Mouse (Mus musculus): ENCODE data around the gene Limch1. TPM values are rescaled to one million over a fixed set of nuclear protein-coding genes. Genes with fewer than 3 reads are reported as not detected.

Gene Limch1
- total and polyA plus RNA-seq, 2 experiments, result 0.13 to 0.55 TPM

- Histone ChIP-seq H3K4me1 (ENCODE audit: control insufficient read depth, insufficient read depth, low read length) (no peaks in the 10 kb centered on the region), H3K36me3 (ENCODE audit: control insufficient read depth, insufficient read depth, low read length) (no peaks in the 10 kb centered on the region), H3K9ac (ENCODE audit: low read depth, low read length) (no peak overlapping the region), H3K27ac (replicated peaks; ENCODE audit: insufficient read depth, low read depth, low read length) (no peak overlapping the region), H3K27me3 (ENCODE audit: control insufficient read depth, insufficient read depth, low read length) (no peaks in the 10 kb centered on the region; the same call in 1 of the 2 replicates), H3K4me3 (ENCODE audit: insufficient read depth, low read depth, low read length) (no peak overlapping the region), H3K79me2 (ENCODE audit: control insufficient read depth, insufficient read depth, low read length) (no peaks in the 10 kb centered on the region)
- 90% methylated on average over 6 of the region's 6 CpGs for WGBS
- TF ChIP-seq POLR2A (IDR thresholded peaks at IDR 0.05; ENCODE audit: extremely low read depth, insufficient read depth, low read length) (no peak), CTCF (IDR thresholded peaks at IDR 0.05; ENCODE audit: low read depth, low read length) (no peak)
- DNase-seq (ENCODE audit: extremely low read depth, low read depth, low spot score), result no peak
Observed at GRCm38 (mm10) chr5:67002346-67002745, 256.7 kb downstream of the Limch1 start.

DNA sequence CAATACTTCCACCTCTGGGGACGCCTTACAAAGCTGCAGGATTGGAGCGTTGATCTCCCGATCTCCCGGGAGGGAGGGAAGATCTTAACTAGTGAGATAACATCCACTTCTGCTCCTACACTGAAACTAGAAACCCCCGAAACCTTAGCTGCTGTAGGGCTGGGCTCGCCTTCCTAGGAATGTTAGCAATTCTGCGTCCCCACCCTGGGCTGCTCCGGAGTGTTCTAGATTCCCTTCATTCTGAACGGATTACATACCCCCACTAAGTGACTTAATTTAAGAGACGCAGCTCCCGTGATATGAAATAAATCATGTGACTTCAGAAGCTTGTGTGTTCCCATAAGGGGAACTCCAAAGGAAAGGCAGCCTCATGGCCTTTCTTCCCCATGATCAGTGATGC lies 259.0 kb downstream of the Limch1 start:
- no peak for DNase-seq (ENCODE audit: extremely low read depth, low read depth, low spot score)
- H3K9ac ChIP-seq (ENCODE audit: low read depth, low read length), result no peak overlapping the region
- TF ChIP-seq POLR2A (IDR thresholded peaks at IDR 0.05; ENCODE audit: extremely low read depth, insufficient read depth, low read length) (no peak), CTCF (IDR thresholded peaks at IDR 0.05; ENCODE audit: low read depth, low read length) (no peak)
- no peak overlapping the region for H3K4me3 ChIP-seq (ENCODE audit: insufficient read depth, low read depth, low read length)
- no peak overlapping the region for H3K27ac ChIP-seq (replicated peaks; ENCODE audit: insufficient read depth, low read depth, low read length)
- H3K27me3 ChIP-seq (ENCODE audit: control insufficient read depth, insufficient read depth, low read length), result no peaks in the 10 kb centered on the region
- H3K79me2 ChIP-seq (ENCODE audit: control insufficient read depth, insufficient read depth, low read length), result no peaks in the 10 kb centered on the region
- H3K4me1 ChIP-seq (ENCODE audit: control insufficient read depth, insufficient read depth, low read length), result no peaks in the 10 kb centered on the region
- no peaks in the 10 kb centered on the region for H3K36me3 ChIP-seq (ENCODE audit: control insufficient read depth, insufficient read depth, low read length)
- 63% methylated on average over 11 of the region's 11 CpGs for WGBS

- Histone ChIP-seq H3K9ac (ENCODE audit: low read depth, low read length) (no peak overlapping the region), H3K27ac (replicated peaks; ENCODE audit: insufficient read depth, low read depth, low read length) (no peak overlapping the region), H3K36me3 (ENCODE audit: control insufficient read depth, insufficient read depth, low read length) (no peaks in the 10 kb centered on the region), H3K4me1 (ENCODE audit: control insufficient read depth, insufficient read depth, low read length) (no peaks in the 10 kb centered on the region), H3K79me2 (ENCODE audit: control insufficient read depth, insufficient read depth, low read length) (no peaks in the 10 kb centered on the region), H3K27me3 (ENCODE audit: control insufficient read depth, insufficient read depth, low read length) (no peaks in the 10 kb centered on the region), H3K4me3 (ENCODE audit: insufficient read depth, low read depth, low read length) (no peak overlapping the region)
- no peak for DNase-seq (ENCODE audit: extremely low read depth, low read depth, low spot score)
- WGBS, result 79% methylated on average over 16 of the region's 16 CpGs
- TF ChIP-seq POLR2A (IDR thresholded peaks at IDR 0.05; ENCODE audit: extremely low read depth, insufficient read depth, low read length), result no peak
- TF ChIP-seq CTCF (IDR thresholded peaks at IDR 0.05; ENCODE audit: low read depth, low read length), result no peak
Observed at GRCm38 (mm10) chr5:67011043-67011870, 265.6 kb downstream of the Limch1 start.

- Histone ChIP-seq H3K27me3 (ENCODE audit: control insufficient read depth, insufficient read depth, low read length) (no peaks in the 10 kb centered on the region), H3K4me1 (ENCODE audit: control insufficient read depth, insufficient read depth, low read length) (no peaks in the 10 kb centered on the region), H3K9ac (ENCODE audit: low read depth, low read length) (no peak overlapping the region), H3K4me3 (ENCODE audit: insufficient read depth, low read depth, low read length) (no peak overlapping the region), H3K79me2 (ENCODE audit: control insufficient read depth, insufficient read depth, low read length) (no peaks in the 10 kb centered on the region), H3K27ac (replicated peaks; ENCODE audit: insufficient read depth, low read depth, low read length) (no peak overlapping the region), H3K36me3 (ENCODE audit: control insufficient read depth, insufficient read depth, low read length) (no peaks in the 10 kb centered on the region)
- no peak for TF ChIP-seq CTCF (IDR thresholded peaks at IDR 0.05; ENCODE audit: low read depth, low read length)
- no peak for TF ChIP-seq POLR2A (IDR thresholded peaks at IDR 0.05; ENCODE audit: extremely low read depth, insufficient read depth, low read length)
- no peak for DNase-seq (ENCODE audit: extremely low read depth, low read depth, low spot score)
- 79% methylated on average over 4 of the region's 4 CpGs for WGBS
Observed at GRCm38 (mm10) chr5:67011985-67012384, 266.4 kb downstream of the Limch1 start.

DNA sequence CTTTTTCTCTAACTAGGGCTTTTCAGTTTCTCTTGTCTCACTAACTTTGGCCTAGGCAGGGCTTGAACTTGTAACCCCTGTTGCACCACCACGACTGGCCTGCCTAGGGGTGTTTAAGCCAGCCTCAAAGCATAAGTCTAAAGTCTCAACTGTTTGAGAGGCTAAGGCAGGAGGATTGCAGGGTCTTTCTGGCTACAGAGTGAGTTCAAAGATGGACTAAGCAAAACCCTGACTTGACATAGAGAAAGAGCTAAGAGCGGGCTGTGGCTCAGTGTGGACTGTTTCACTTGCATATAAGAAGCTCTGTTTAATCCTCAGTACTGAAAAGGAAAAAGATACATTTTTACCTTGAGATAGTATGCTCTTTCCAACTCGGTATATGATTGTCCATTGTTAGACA lies 268.3 kb downstream of the Limch1 start:
- no peak for DNase-seq (ENCODE audit: extremely low read depth, low read depth, low spot score)
- no peak overlapping the region for H3K9ac ChIP-seq (ENCODE audit: low read depth, low read length)
- no peaks in the 10 kb centered on the region for H3K79me2 ChIP-seq (ENCODE audit: control insufficient read depth, insufficient read depth, low read length)
- TF ChIP-seq CTCF (IDR thresholded peaks at IDR 0.05; ENCODE audit: low read depth, low read length) (no peak), POLR2A (IDR thresholded peaks at IDR 0.05; ENCODE audit: extremely low read depth, insufficient read depth, low read length) (no peak)
- no peak overlapping the region for H3K4me3 ChIP-seq (ENCODE audit: insufficient read depth, low read depth, low read length)
- no peak overlapping the region for H3K27ac ChIP-seq (replicated peaks; ENCODE audit: insufficient read depth, low read depth, low read length)
- no peaks in the 10 kb centered on the region for H3K36me3 ChIP-seq (ENCODE audit: control insufficient read depth, insufficient read depth, low read length)
- no peaks in the 10 kb centered on the region for H3K27me3 ChIP-seq (ENCODE audit: control insufficient read depth, insufficient read depth, low read length)
- 76% methylated on average over 3 of the region's 3 CpGs for WGBS
- no peaks in the 10 kb centered on the region for H3K4me1 ChIP-seq (ENCODE audit: control insufficient read depth, insufficient read depth, low read length)

- no peaks in the 10 kb centered on the region for H3K36me3 ChIP-seq (ENCODE audit: control insufficient read depth, insufficient read depth, low read length)
- H3K27ac ChIP-seq (replicated peaks; ENCODE audit: insufficient read depth, low read depth, low read length), result no peak overlapping the region
- H3K79me2 ChIP-seq (ENCODE audit: control insufficient read depth, insufficient read depth, low read length), result no peaks in the 10 kb centered on the region
- peak; percentile 33 for DNase-seq (ENCODE audit: extremely low read depth, low read depth, low spot score)
- no peaks in the 10 kb centered on the region for H3K27me3 ChIP-seq (ENCODE audit: control insufficient read depth, insufficient read depth, low read length)
- TF ChIP-seq CTCF (IDR thresholded peaks at IDR 0.05; ENCODE audit: low read depth, low read length) (peak; percentile 93), POLR2A (IDR thresholded peaks at IDR 0.05; ENCODE audit: extremely low read depth, insufficient read depth, low read length) (no peak)
- no peaks in the 10 kb centered on the region for H3K4me1 ChIP-seq (ENCODE audit: control insufficient read depth, insufficient read depth, low read length)
- H3K9ac ChIP-seq (ENCODE audit: low read depth, low read length), result no peak overlapping the region
- no peak overlapping the region for H3K4me3 ChIP-seq (ENCODE audit: insufficient read depth, low read depth, low read length)
- WGBS, result 8% methylated on average over 7 of the region's 7 CpGs
Observed at GRCm38 (mm10) chr5:67016450-67016849, 270.8 kb downstream of the Limch1 start.
